Mouse (Mus musculus) heart, adult 2 months (tissue): ENCODE data around the gene Sptb.

Source experiments
- CTCF ChIP-seq: fragments of 200-600 bp; IDR thresholded peaks from 2 replicates; pipeline ENCODE4 v1.8.1; 2022; ENCODE audit warnings: antibody characterized with exemption, mild to moderate bottlenecking, moderate library complexity
- EP300 ChIP-seq: fragments of 200-500 bp; IDR thresholded peaks from 2 replicates; pipeline ENCODE4 v1.6.1; 2011; ENCODE audit warnings: low read depth, low read length, control low read depth; ENCODE audit not compliant: insufficient read depth

GRCm38 (mm10) chr12:76596292-76597023, 113.9 kb downstream of the Sptb start:
- peak; percentile 73 for TF ChIP-seq CTCF
- peak; percentile 85 for TF ChIP-seq EP300
